Mouse (Mus musculus): ENCODE results near the gene Dis3l2. TPM values are rescaled to one million over a fixed set of nuclear protein-coding genes. Genes with fewer than 3 reads are reported as not detected.

Gene Dis3l2
- 10 to 100 TPM; 10.7 to 11.0 TPM for total RNA-seq (2021)

GRCm38 (mm10) chr1:86703300-86703964 lies at the start of gene Dis3l2:
Dis3l2 (plus strand) TSS chr1:86703808.
- DNase-seq (ENCODE audit: low spot score) = peak; percentile 67
- intact Hi-C loops (cut with DNase I) = loop anchor here (10.0 kb wide), 1 partner anchor 119 kb away; the partner anchor contains the start of genes Cops7b and Pde6d

GRCm38 (mm10) chr1:86657071-86657470 lies 46.5 kb upstream of the Dis3l2 start:
- no peak for DNase-seq (ENCODE audit: low spot score)
- intact Hi-C loops (cut with DNase I) = no loop called here

- intact Hi-C loops (cut with DNase I) = no loop called here
- DNase-seq (ENCODE audit: low spot score) = no peak
Observed at GRCm38 (mm10) chr1:86665091-86665490, 38.5 kb upstream of the Dis3l2 start.

- intact Hi-C loops (cut with DNase I) = loop anchor here (1.0 to 2.0 kb wide), 2 partner anchors 299 to 372 kb away; no protein-coding TSS in a partner anchor
- peak; percentile 53 for DNase-seq (ENCODE audit: low spot score)
Observed at GRCm38 (mm10) chr1:86669552-86670273, 33.9 kb upstream of the Dis3l2 start.

- no peak for DNase-seq (ENCODE audit: low spot score)
- intact Hi-C loops (cut with DNase I) = no loop called here
Observed at GRCm38 (mm10) chr1:86670279-86671038, 33.1 kb upstream of the Dis3l2 start, which contains the start of gene Nppc. Nppc (minus strand) TSS chr1:86670571.

GRCm38 (mm10) chr1:86674385-86674784 lies 29.2 kb upstream of the Dis3l2 start:
- intact Hi-C loops (cut with DNase I) = no loop called here
- DNase-seq (ENCODE audit: low spot score) = no peak

- peak; percentile 35 for DNase-seq (ENCODE audit: low spot score)
- intact Hi-C loops (cut with DNase I) = no loop called here
Observed at GRCm38 (mm10) chr1:86675126-86675525, 28.5 kb upstream of the Dis3l2 start.

GRCm38 (mm10) chr1:86677624-86678023 lies 26.0 kb upstream of the Dis3l2 start:
- intact Hi-C loops (cut with DNase I) = no loop called here
- no peak for DNase-seq (ENCODE audit: low spot score)

- intact Hi-C loops (cut with DNase I) = no loop called here
- no peak for DNase-seq (ENCODE audit: low spot score)
Observed at GRCm38 (mm10) chr1:86678667-86679066, 24.9 kb upstream of the Dis3l2 start.

- intact Hi-C loops (cut with DNase I) = no loop called here
Observed at GRCm38 (mm10) chr1:86687236-86687635, 16.4 kb upstream of the Dis3l2 start.

GRCm38 (mm10) chr1:86691027-86691426 lies 12.6 kb upstream of the Dis3l2 start:
- no peak for DNase-seq (ENCODE audit: low spot score)
- intact Hi-C loops (cut with DNase I) = no loop called here

More at GRCm38 (mm10) chr1:86687236-86687635, 16.4 kb upstream of the Dis3l2 start:
- no peak for DNase-seq (ENCODE audit: low spot score)

- no peak for DNase-seq (ENCODE audit: low spot score)
- intact Hi-C loops (cut with DNase I) = no loop called here
Observed at GRCm38 (mm10) chr1:86696948-86697347, 6.7 kb upstream of the Dis3l2 start.

GRCm38 (mm10) chr1:86698721-86699120 lies 4.9 kb upstream of the Dis3l2 start:
- intact Hi-C loops (cut with DNase I) = no loop called here
- DNase-seq (ENCODE audit: low spot score) = no peak

GRCm38 (mm10) chr1:86699346-86700136 lies 4.1 kb upstream of the Dis3l2 start:
- no peak for DNase-seq (ENCODE audit: low spot score)
- intact Hi-C loops (cut with DNase I) = loop anchor here (10.0 kb wide), 1 partner anchor 115 kb away; the partner anchor contains the start of genes Cops7b and Pde6d

GRCm38 (mm10) chr1:86700367-86700766 lies 3.2 kb upstream of the Dis3l2 start:
- intact Hi-C loops (cut with DNase I) = loop anchor here (10.0 kb wide), 1 partner anchor 116 kb away; the partner anchor contains the start of genes Cops7b and Pde6d
- no peak for DNase-seq (ENCODE audit: low spot score)

- DNase-seq (ENCODE audit: low spot score) = no peak
- intact Hi-C loops (cut with DNase I) = loop anchor here (10.0 kb wide), 1 partner anchor 119 kb away; the partner anchor contains the start of genes Cops7b and Pde6d
Observed at GRCm38 (mm10) chr1:86703965-86704326, 338 bp downstream of the Dis3l2 start.

GRCm38 (mm10) chr1:86705461-86705860 lies 1.9 kb downstream of the Dis3l2 start:
- intact Hi-C loops (cut with DNase I) = loop anchor here (10.0 kb wide), 1 partner anchor 121 kb away; the partner anchor contains the start of genes Cops7b and Pde6d
- no peak for DNase-seq (ENCODE audit: low spot score)

- no peak for DNase-seq (ENCODE audit: low spot score)
- intact Hi-C loops (cut with DNase I) = loop anchor here (10.0 kb wide), 1 partner anchor 125 kb away; the partner anchor contains the start of genes Cops7b and Pde6d
Observed at GRCm38 (mm10) chr1:86709546-86709945, 5.9 kb downstream of the Dis3l2 start.

GRCm38 (mm10) chr1:86712045-86712444 lies 8.4 kb downstream of the Dis3l2 start:
- DNase-seq (ENCODE audit: low spot score) = no peak
- intact Hi-C loops (cut with DNase I) = no loop called here

Measured in heart, postnatal 25 days (tissue).